Mouse (Mus musculus): ENCODE data around the gene Apbb2.

DNA sequence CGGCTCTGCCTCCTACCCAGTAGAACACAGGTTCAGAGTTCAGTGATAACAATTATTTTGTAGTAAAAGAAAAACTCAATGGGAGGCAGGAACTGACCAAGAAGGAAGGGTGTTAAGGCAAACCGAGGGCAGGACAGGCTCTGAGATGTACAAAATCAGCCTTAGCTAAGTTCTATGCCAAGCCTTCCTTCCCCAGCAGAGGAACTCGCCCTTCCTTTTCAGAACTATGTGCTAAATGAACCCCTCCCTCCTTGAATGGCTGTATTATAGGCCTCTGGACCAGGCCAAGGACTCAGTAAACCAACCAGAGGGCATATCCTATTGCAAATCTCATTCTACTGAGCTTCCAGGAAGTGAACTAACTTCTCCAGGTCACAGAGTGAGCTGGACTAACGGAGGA is 3.6 kb downstream of the Apbb2 start:
- no peak; the same call in 1 of the 2 replicates for TF ChIP-seq CTCF (IDR thresholded peaks at IDR 0.05)
- no peak for TF ChIP-seq EP300 (IDR thresholded peaks at IDR 0.05)

All from lung, postnatal 0 days (tissue).